In genomic region chr1:177475542-177476197, GRCm38 (mm10) we compare ENCODE assay signal across 22 mouse cellular contexts. TPM values are rescaled to one million over a fixed set of nuclear protein-coding genes. Genes with fewer than 3 reads are reported as not detected.
A peak's percentile ranks its signal among the peaks of the same experiment; 100 is the strongest.
DNase-seq lines count a peak whose midpoint lies in the region; ATAC-seq and TF ChIP-seq lines count a peak whose summit lies in the region.
"Had no signal": no experiment of that assay in that cellular context is flagged by ENCODE, and none has a peak within 500 bp of the region (broad histone marks: within the 10 kb centered on the region; RNA-seq: fewer than 3 reads in every experiment).

No protein-coding gene starts in this region.

- no peaks in the 10 kb centered on the region for H3K36me3 ChIP-seq in liver, embryonic 14.5 days (replicated peaks; ENCODE audit: control insufficient read depth, insufficient read depth, low read depth)
- H3K36me3 ChIP-seq in liver, embryonic 12.5 days = no peaks in the 10 kb centered on the region
- no peaks in the 10 kb centered on the region for H3K36me3 ChIP-seq in intestine, postnatal 0 days (ENCODE audit: control insufficient read depth, insufficient read depth)
- H3K36me3 ChIP-seq in small intestine, adult 2 months (ENCODE audit: control insufficient read depth, insufficient read depth, low read length) = no peaks in the 10 kb centered on the region
- H3K36me3 ChIP-seq in kidney, embryonic 14.5 days (ENCODE audit: control insufficient read depth, insufficient read depth, low read length) = no peaks in the 10 kb centered on the region
- H3K36me3 ChIP-seq: embryonic facial prominence, embryonic 12.5 days; G1E; heart, embryonic 15.5 days; hindbrain, embryonic 13.5 days had no signal

- H3K4me1 ChIP-seq in liver, embryonic 14.5 days (replicated peaks; ENCODE audit: control insufficient read depth in 2 of 2, insufficient read depth in 2 of 2, low read length in 1 of 2) = peaks cover 0 to 3% of the 10 kb centered on the region in 2 experiments; a peak in 2 of 4 replicates
- H3K4me1 ChIP-seq in liver, embryonic 12.5 days = no peaks in the 10 kb centered on the region
- H3K4me1 ChIP-seq in intestine, postnatal 0 days (replicated peaks; ENCODE audit: control insufficient read depth, insufficient read depth, low read length) = no peaks in the 10 kb centered on the region
- peaks cover 8% of the 10 kb centered on the region; the same call in 1 of the 2 replicates for H3K4me1 ChIP-seq in small intestine, adult 2 months (ENCODE audit: control insufficient read depth, insufficient read depth, insufficient read length, low read length)
- no peaks in the 10 kb centered on the region for H3K4me1 ChIP-seq in kidney, embryonic 14.5 days (ENCODE audit: control insufficient read depth, insufficient read depth, low read length)
- H3K4me1 ChIP-seq: embryonic facial prominence, embryonic 12.5 days; hindbrain, embryonic 13.5 days had no signal

- peak in 2 of 3 experiments; percentile 12 to 14 for DNase-seq in liver, embryonic 14.5 days (ENCODE audit: low read depth in 3 of 3, low spot score in 3 of 3)
- no peak for DNase-seq in frontal cortex, adult 2 months (ENCODE audit: extremely low spot score in 1 of 2, low spot score in 1 of 2)
- DNase-seq in cerebellum, adult 9-10 months = no peak
- DNase-seq: adrenal gland, adult 8-10 months; cerebellum, adult 11 months; cerebellum, adult 8-10 months; cerebellum, postnatal 25 days; gastrocnemius, postnatal 25 days; heart, adult 2 months; heart, postnatal 14 days had no signal

- no peak for TF ChIP-seq POLR2A in small intestine, adult 2 months (IDR thresholded peaks at IDR 0.05; ENCODE audit: low read depth, low read length)

- TF ChIP-seq CTCF in liver, embryonic 14.5 days (IDR thresholded peaks at IDR 0.05; ENCODE audit: low read depth) = peak; percentile 33; the same call in 1 of the 2 replicates
- TF ChIP-seq CTCF in intestine, postnatal 0 days (IDR thresholded peaks at IDR 0.05; ENCODE audit: low read depth) = peak; percentile 60
- TF ChIP-seq CTCF in small intestine, adult 2 months (IDR thresholded peaks at IDR 0.05; ENCODE audit: extremely low read depth, insufficient read length, insufficient replicate concordance, low read depth, low read length) = peak; percentile 32; the same call in 1 of the 2 replicates

- no peaks in the 10 kb centered on the region for H3K9me3 ChIP-seq in liver, embryonic 14.5 days (ENCODE audit: control insufficient read depth, low read length)
- H3K9me3 ChIP-seq in liver, embryonic 12.5 days (replicated peaks) = no peaks in the 10 kb centered on the region
- no peaks in the 10 kb centered on the region for H3K9me3 ChIP-seq in intestine, postnatal 0 days (ENCODE audit: control insufficient read depth)
- no peaks in the 10 kb centered on the region for H3K9me3 ChIP-seq in kidney, embryonic 14.5 days (ENCODE audit: control insufficient read depth, low read length)
- H3K9me3 ChIP-seq: embryonic facial prominence, embryonic 12.5 days; G1E; heart, embryonic 15.5 days; hindbrain, embryonic 13.5 days had no signal

- no peak overlapping the region for H3K4me2 ChIP-seq in liver, embryonic 14.5 days (ENCODE audit: low read depth)
- no peak overlapping the region for H3K4me2 ChIP-seq in liver, embryonic 12.5 days
- no peak overlapping the region; the same call in 1 of the 2 replicates for H3K4me2 ChIP-seq in intestine, postnatal 0 days (replicated peaks; ENCODE audit: low read depth)
- no peak overlapping the region for H3K4me2 ChIP-seq in kidney, embryonic 14.5 days (replicated peaks; ENCODE audit: low read depth, low read length)
- H3K4me2 ChIP-seq: embryonic facial prominence, embryonic 12.5 days; heart, embryonic 11.5 days; heart, embryonic 15.5 days; hindbrain, embryonic 13.5 days had no signal

- no peak overlapping the region for H3K27ac ChIP-seq in liver, embryonic 14.5 days
- no peak overlapping the region for H3K27ac ChIP-seq in liver, embryonic 12.5 days
- no peak overlapping the region for H3K27ac ChIP-seq in intestine, postnatal 0 days (ENCODE audit: low read depth, low read length)
- H3K27ac ChIP-seq in small intestine, adult 2 months (ENCODE audit: insufficient read depth, low read depth, low read length) = no peak overlapping the region
- H3K27ac ChIP-seq in kidney, embryonic 14.5 days (ENCODE audit: low read depth, low read length) = no peak overlapping the region
- H3K27ac ChIP-seq: embryonic facial prominence, embryonic 12.5 days; heart, adult 2 months; heart, embryonic 15.5 days; hindbrain, embryonic 13.5 days; hindbrain, postnatal 0 days had no signal

- TF ChIP-seq EP300 in liver, embryonic 14.5 days (IDR thresholded peaks at IDR 0.05; ENCODE audit: low read depth) = no peak

- H3K27me3 ChIP-seq in liver, embryonic 14.5 days (ENCODE audit: control insufficient read depth, insufficient read depth, low read length) = no peaks in the 10 kb centered on the region
- no peaks in the 10 kb centered on the region for H3K27me3 ChIP-seq in liver, embryonic 12.5 days (replicated peaks)
- H3K27me3 ChIP-seq in intestine, postnatal 0 days (replicated peaks; ENCODE audit: control insufficient read depth, insufficient read depth, low read length) = no peaks in the 10 kb centered on the region
- H3K27me3 ChIP-seq in small intestine, adult 2 months (ENCODE audit: control insufficient read depth, insufficient read depth, low read length) = no peaks in the 10 kb centered on the region
- H3K27me3 ChIP-seq in kidney, embryonic 14.5 days (ENCODE audit: control insufficient read depth, insufficient read depth, low read length) = no peaks in the 10 kb centered on the region
- H3K27me3 ChIP-seq: embryonic facial prominence, embryonic 12.5 days; heart, embryonic 15.5 days; hindbrain, embryonic 13.5 days had no signal

- peak; percentile 27 for ATAC-seq in liver, embryonic 14.5 days (ENCODE audit: insufficient read depth)
- no peak; the same call in 1 of the 2 replicates for ATAC-seq in liver, embryonic 12.5 days
- peak; percentile 49 for ATAC-seq in intestine, postnatal 0 days
- no peak for ATAC-seq in kidney, embryonic 14.5 days (ENCODE audit: low FRiP score, low TSS enrichment)
- ATAC-seq: CD4-positive, CD25-positive, alpha-beta regulatory T cell, adult 4 months; forebrain, embryonic 16.5 days; hindbrain, postnatal 0 days had no signal

- no peak overlapping the region for H3K4me3 ChIP-seq in liver, embryonic 14.5 days (ENCODE audit: insufficient read depth in 1 of 2, low read depth in 2 of 2, low read length in 2 of 2)
- no peak overlapping the region for H3K4me3 ChIP-seq in liver, embryonic 12.5 days
- no peak overlapping the region for H3K4me3 ChIP-seq in intestine, postnatal 0 days (ENCODE audit: low read depth, low read length)
- H3K4me3 ChIP-seq in small intestine, adult 2 months (ENCODE audit: low read depth, low read length) = no peak overlapping the region
- H3K4me3 ChIP-seq in kidney, embryonic 14.5 days (ENCODE audit: low read length) = no peak overlapping the region
- H3K4me3 ChIP-seq: embryonic facial prominence, embryonic 12.5 days; heart, adult 2 months; heart, embryonic 15.5 days; hindbrain, embryonic 13.5 days had no signal

- WGBS in liver, embryonic 14.5 days (ENCODE audit: insufficient replicate concordance) = 67% methylated on average over 13 of the region's 13 CpGs
- WGBS in liver, embryonic 12.5 days (ENCODE audit: insufficient replicate concordance) = 67% methylated on average over 13 of the region's 13 CpGs
- 37% methylated on average over 13 of the region's 13 CpGs for WGBS in intestine, postnatal 0 days
- WGBS in small intestine, adult 2 months = 22% methylated on average over 13 of the region's 13 CpGs
- WGBS in kidney, embryonic 14.5 days = 79% methylated on average over 13 of the region's 13 CpGs

- no peak overlapping the region for H3K9ac ChIP-seq in liver, embryonic 14.5 days (replicated peaks)
- H3K9ac ChIP-seq in liver, embryonic 12.5 days = no peak overlapping the region
- no peak overlapping the region for H3K9ac ChIP-seq in intestine, postnatal 0 days (ENCODE audit: low read depth, low read length)
- H3K9ac ChIP-seq in kidney, embryonic 14.5 days (ENCODE audit: low read depth, low read length) = no peak overlapping the region
- H3K9ac ChIP-seq: embryonic facial prominence, embryonic 12.5 days; heart, embryonic 15.5 days; hindbrain, embryonic 13.5 days had no signal

RNA-seq across cellular contexts. Expression of gene Zbtb18, which starts 33.5 kb away (rescaled TPM):
- 4.2 and 4.5 TPM in 2 replicates for polyA plus RNA-seq in liver, embryonic 14.5 days (2012; rRNA removed)
- 0.55 and 0.85 TPM in 2 replicates for polyA plus RNA-seq in liver, embryonic 14.5 days (2014; fragmentation: Nextera tagmentation; extraction: Ambion mirVana)
- polyA plus RNA-seq in liver, embryonic 12.5 days (2016; fragmentation: Nextera tagmentation; extraction: Ambion mirVana) = 0.49 TPM in 2 replicates
- polyA plus RNA-seq in intestine, postnatal 0 days (2015; fragmentation: Nextera tagmentation; extraction: Ambion mirVana) = 2.5 and 3.1 TPM in 2 replicates
- polyA plus RNA-seq in small intestine, adult 2 months (2012; rRNA removed) = 5.6 and 11.4 TPM in 2 replicates
- polyA plus RNA-seq in frontal cortex, adult 2 months (2012; rRNA removed) = 77.6 and 96.1 TPM in 2 replicates
- 3.4 and 4.8 TPM in 2 replicates for polyA plus RNA-seq in kidney, embryonic 14.5 days (2014; fragmentation: Nextera tagmentation; extraction: Ambion mirVana)

Comparison
In these comparisons a context has a peak if more than half of its experiments do, and no peak if none do; other contexts are left out.
1. ATAC-seq: peak in liver, embryonic 14.5 days (single experiment) and intestine, postnatal 0 days (single experiment); none in liver, embryonic 12.5 days (single experiment) and kidney, embryonic 14.5 days (single experiment).
2. DNase-seq: peak in liver, embryonic 14.5 days (2 of 3); none in frontal cortex, adult 2 months (0 of 2) and cerebellum, adult 9-10 months (single experiment).
3. Peak in every context shown above with its lines, with median percentiles within 50 percentile points of each other: CTCF ChIP-seq.